Mouse (Mus musculus) urinary bladder, adult 18-20 months (tissue): ENCODE measurements around the gene Knl1.
A peak's percentile ranks its signal among the peaks of the same experiment; 100 is the strongest.

Source experiments
- DNase-seq, 2 experiments: peaks; one replicate each; pipeline ENCODE4 v3.0.0; 2022; ENCODE audit warnings: low spot score in 2 of 2, mixed read lengths in 2 of 2

Gene Knl1

DNA sequence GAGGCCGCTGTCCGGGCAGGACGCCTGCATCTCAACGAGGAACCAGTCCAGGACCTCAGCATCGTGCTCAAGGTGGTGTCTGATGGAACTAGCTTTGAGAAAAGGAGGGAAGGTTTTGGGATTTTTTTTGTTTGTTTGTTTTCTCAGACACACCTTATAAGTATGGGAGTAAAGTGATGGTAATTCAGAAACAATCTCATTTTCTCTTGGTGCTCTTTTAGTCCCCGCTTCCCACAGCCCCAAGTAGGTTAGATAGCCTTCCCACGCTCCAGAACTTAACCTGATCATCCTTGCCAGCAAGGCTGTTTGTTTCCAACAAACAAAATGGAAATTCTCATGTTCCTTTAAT is 11.5 kb upstream of the Knl1 start:
- DNase-seq = no peak

DNA sequence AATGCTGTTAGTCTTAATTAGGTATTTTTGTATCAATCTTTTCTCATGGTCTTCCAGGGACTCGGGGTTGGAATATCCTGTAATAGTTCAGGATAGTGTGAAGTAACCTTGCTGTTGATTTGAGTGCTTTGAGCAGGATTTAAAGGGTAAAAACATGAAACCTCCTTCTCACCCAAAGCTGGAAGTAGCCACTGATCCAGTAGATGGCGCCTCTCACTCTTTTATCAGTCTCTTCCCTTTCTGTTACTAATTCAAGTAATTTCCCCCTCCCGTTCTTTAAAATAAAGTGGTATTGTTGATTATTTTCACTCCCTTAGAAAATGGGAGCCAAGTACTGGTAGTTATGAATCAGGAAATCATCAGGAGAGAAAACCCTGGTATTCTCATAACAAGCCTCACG is 6.0 kb upstream of the Knl1 start:
- DNase-seq = no peak

DNA sequence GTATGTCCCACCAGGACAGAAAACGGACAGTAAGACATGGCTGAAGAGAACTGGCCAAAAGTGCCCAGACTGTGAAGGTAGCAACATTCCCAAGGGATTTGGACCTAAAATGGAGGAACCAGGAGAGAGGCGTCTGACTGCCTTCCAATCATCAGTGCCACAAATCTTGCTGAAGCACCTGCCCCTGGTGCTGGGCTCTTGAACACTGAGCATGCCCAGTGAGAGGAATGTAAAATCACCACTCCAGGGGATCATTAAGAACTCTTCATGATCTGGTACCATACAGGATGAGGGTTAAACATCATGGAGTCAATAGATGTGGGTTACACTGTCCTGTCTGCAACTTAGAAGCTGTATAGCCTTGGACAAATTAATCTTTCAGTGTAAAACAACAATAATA is 1.8 kb upstream of the Knl1 start:
- no peak for DNase-seq

DNA sequence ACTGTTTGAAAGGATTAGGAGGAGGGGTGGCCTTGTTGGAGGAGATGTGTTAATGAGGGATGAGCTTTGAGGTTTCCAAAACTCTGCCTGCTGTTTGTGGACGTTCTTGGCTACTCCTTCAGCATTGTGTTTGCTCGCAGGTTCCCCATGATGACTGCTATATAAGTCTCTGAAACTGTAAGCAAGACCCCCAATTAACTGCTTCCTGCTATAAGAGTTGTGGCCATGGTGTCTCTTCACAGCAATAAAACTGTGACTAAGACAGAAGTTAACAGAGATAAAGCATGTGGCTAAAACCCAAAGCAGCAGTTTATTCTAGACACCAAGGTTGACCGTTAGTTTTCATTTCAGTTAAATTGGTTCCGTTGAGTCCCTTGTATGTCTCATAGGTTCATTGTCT is 930 bp downstream of the Knl1 start:
- DNase-seq = no peak

DNA sequence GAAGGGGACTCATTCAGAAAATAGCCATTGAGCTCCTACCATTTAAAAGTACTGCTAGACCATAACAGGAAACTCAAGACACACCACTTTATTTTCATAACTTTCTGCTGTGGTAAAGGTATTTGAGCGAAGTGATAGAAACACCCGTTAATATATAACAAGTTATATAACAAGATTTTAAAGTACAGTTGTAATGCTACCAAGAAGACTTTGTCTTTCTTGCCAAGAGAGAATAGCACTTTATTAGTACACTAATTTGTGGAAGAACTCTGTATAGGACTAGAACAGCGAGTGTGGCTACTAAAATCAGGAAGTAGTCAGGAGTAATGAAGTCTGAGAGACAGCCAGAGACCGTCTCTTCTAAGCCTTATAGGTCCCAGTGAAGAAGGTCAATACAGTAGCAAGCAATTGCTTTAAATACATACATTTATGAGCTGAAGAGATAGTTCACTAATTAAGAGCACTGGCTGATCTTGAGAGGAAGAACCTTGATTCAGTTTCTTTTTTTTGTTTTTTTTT is 3.3 kb downstream of the Knl1 start:
- DNase-seq = no peak

DNA sequence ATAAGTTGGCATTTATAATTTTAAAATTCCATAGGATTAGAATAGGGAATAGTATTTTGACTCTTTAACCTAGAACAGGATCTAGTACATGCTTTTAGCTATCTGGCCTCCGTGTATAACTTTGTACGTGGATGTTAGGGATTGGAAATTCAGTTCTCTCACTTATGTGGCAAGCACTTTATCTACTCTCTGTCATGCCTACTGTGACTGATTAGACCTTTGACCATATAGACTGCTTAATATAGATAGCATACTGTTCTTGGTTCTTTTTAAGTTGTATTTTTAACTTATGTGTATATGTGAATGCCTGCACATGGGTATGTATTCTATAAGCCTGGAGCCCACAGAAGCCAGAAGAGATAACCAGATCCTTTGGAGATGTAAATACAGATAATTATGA is 13.2 kb downstream of the Knl1 start:
- no peak for DNase-seq

DNA sequence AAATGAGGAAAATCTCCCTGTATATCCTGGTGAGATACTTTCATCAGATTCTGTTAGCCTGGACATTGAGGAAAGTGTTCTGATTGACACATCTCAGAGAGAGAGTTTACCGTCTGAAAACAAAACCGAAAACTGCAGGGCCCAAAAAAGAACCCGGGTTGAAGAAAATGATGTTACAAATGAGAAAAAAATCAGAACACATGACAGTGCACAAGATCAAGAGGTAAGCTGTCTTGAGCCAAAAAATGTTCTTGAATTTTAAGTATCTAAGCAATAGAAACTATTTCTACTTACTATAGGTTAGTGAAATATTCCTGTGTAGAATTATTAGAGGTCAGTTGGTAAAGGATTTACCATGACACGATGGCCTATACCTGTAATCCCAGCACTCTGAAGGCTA is 25.5 kb downstream of the Knl1 start:
- no peak for DNase-seq

DNA sequence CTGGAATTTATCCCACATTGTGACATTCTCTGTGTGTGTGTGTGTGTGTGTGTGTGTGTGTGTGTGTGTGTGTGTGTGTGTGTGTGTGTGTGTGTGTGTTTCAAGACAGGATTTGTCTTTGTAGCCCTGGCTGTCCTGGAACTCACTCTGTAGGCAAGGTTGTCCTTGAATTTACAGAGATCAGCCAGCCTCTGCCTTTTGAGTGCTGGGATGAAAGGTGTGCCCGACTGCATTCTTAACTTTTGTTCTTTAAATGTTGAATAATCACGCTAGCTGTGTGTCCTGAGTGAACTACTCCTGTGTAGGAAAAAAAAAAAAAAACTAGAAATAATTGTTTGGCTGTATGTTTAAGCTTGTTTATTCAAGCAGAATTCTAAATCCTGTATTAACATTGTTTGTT is 39.2 kb downstream of the Knl1 start:
- DNase-seq = no peak

DNA sequence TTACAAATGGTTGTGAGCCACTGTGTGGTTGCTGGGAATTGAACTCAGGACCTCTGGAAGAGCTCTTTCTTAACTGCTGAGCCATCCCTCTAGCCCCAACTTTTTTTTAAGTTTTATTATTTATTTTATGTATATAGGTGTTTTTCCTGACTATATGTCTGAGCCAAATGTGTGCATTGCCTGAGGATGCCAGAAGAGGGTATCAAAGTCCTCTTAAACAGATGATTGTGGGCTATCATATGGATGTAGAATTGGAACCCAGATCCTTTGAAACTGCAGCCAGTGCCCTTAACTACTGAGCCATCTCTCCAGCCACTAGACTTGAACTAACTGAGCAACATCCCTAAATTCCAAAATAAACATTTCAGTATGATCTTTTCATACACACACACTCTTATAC is 54.6 kb downstream of the Knl1 start:
- DNase-seq = no peak

DNA sequence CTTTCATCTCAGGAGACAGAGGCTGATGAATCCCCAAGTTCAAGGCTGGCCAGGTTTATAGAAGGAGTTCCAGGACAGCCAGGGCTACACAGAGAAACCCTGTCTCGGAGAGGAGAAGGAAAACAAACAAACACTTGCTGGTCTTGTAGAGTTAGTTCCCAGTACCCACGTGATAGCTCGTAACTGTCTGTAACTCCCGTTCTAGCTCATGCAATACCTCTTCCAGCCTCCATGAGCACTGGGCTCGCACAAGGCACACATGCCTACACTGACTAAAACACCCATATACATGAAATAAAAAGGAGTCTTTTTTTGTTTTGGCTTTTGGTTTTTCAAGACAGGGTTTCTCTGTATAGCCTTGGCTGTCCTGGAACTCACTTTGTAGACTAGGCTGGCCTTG is 59.7 kb downstream of the Knl1 start:
- DNase-seq = no peak

DNA sequence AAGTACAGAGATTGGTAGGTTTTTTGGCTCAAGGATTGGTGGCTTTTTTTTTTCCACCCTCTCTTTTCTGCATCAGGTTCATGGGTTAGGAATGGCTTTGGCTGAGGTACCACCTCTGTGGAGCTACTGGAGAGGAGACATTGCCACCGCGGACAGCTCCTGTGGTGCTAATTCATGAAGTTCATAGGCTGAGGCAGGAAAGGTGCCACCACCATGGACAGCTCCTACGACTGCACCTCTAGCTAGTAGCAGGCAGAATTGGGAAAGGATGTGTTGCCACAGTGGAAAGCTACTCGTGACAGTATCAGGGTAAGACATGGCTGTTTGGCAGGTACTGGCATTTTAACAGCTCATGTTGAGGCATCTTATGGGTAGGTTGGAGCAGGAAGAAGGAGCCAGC is 61.6 kb downstream of the Knl1 start:
- DNase-seq = no peak

DNA sequence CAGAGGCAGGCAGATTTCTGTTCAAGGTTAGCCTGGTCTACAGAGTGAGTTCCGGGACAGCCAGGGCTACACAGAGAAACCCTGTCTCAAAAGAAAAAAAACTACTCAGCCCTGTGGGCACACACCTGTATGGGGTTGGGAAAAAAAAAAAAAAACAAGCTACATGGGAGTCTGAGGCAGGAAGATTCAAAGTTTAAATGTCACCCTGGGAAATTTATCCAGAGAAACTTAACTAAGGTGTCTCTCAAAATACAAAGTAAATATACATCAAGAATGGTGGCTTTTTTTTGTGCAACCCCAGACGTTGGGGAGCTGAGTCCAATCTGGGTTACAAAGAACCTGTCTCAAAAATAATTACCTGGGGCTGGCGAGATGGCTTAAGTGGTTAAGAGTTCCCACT is 64.1 kb downstream of the Knl1 start:
- no peak for DNase-seq

DNA sequence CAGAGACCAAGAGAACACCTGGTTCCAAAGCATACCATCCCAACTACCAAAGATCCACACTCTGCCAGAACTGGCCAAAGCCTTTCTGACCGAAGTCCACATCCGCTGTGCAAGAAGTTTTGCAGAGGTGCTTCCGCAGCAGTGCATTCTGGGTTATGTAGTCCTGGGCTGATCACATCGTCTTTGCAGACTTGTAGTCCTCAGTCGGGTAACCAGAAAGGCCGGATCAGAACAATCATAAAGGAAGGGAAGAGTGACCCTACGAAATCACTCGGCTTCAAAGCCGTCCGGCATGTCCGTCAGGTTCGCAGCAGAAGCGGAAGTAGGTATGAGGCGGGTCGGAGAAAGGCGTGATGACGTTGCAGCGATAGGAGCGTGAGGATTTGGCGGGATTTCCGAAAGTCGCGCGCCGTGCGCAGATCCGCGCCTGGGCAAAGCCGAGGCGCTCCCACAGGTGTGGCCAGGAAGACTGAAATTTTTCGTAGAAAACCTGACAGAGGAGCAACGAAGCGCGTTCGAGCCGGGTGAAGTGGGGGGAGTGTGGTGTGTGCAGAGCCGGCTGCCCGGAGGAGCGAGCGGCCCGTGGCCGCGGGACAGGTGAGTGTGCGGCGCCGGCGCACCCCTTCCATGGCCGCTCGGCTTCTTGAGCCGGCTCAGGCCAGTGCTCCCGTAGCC is 65.7 kb downstream of the Knl1 start, which contains the start of gene Rad51:
Gene Rad51, plus strand, starts transcription at position 356 of the 675 bp plus-strand sequence.
- peak; percentile 80 to 85 for DNase-seq

DNA sequence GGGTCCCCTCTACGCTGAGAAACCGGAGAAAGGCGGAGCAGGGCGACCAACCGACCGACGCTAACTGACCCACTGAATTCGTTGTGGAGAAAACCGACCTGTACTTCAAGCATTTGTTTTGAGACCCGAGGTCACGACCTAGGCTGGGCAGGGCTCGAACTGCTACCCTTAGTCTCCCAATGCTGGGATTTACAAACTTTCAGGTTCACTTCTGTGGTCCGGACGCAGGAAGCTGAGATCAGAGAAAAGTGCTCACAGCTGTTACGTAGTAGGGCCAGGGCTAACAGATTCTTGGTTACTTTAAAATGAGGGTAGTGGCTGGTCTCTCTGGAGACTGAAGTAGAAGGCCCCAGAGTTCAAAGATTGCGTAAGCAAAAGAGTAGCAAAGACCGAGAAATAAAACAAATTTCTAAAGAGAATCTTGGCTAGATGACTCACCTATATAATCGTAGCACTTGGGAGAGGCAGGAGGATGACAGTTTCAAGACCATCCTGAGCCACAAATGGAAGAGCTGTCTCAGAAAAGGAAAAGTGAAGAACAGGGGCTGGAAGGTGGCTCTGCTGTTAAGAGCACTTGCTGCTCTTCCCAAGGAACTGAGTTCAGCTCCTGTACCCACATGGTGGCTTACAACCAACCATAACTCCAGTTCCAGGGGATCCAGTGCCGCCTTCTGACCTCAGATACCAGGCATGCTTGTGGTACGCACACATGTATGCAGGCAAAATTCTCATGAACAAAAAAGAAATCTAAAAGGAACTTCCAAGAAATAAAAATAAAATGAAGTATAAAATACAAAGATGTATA is 66.4 kb downstream of the Knl1 start:
- DNase-seq = no peak

DNA sequence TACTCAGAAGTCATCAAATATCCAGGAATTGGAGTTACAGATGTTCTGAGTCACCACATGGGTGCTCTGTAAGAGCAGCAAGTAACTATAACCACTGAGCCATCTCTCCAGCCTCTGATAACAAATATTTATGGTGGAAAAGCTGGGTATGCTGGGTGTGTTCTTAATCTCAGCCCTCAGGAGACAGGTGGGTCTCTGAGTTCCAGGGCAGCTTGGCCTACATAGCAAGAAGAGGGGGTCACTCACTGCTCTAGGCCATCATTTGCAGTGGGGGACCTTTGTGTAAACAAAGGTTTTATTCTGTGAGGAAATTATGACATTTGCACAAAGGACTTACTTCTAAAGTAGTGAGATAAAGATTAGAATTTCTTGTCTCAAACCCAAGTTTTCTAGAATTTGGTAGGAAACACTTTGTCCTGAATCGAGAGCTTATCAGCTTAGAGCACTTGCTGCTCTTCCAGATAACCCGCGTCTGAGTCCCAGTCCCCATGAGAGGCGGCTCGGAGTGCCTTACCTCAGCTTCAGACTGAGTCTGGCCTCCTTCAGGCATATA is 89.5 kb downstream of the Knl1 start:
- DNase-seq = no peak

DNA sequence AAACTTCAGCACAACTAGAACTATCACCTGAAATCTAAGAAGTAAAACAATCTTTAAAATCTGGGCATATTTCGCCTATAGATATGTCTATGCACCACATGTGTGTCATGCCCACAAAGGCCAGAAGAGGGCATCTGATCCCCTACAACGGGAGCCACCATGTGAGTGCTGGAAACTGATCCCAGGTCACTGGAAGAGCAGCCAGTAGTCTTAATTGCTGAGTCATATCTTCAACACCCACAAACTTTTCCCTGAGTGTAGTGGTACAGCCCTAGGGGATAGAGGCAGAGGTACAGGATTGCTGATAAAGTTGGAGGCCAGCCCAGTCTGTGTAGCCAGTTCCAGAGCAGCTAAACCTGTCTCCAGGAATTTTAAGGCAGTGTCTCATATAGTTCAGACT is 98.3 kb downstream of the Knl1 start:
- DNase-seq = no peak

DNA sequence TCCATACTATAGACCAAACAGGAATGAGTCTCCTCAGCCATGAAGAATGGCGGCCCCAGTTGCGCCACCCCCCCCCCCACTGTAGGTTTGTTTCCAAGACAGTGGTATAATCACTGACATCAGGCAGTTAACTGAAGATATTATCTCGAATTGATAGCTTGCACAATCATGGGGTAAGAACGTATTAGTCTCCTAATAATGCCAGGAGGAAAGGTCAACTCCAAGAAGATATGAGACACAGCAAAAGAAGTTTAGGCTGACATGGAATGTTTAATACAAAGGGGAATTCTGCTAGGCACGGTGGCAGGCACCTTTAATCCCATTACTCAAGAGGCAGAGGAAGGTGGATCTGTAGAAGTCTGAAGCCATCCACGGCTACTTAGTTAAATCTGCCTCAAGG is 99.5 kb downstream of the Knl1 start:
- DNase-seq = no peak

DNA sequence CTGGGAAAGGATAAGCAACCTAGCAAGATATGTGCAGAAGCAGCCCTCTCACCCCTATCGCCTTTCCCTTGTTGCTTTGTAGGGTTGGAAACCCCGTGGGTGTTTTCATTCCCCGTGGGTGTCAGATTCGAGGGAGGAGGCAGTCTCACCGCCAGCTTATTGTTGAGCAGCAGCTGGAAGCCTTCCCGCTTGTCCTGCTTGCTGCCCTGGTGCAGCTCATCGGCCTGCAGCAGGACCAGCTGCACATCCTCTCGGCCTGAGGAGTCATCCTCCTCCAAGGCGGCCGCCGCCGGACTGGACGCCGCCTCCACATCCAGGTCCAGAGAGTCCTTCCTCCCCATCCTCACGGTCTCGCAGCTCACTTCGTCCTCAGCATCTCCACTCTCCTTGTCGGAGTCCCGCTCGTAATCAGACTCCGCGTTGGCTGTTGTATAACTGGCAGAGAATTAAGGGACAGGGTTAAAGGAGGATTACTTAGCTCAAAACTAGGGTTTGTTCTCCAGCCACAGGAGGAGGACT is 100.3 kb downstream of the Knl1 start:
- no peak for DNase-seq

DNA sequence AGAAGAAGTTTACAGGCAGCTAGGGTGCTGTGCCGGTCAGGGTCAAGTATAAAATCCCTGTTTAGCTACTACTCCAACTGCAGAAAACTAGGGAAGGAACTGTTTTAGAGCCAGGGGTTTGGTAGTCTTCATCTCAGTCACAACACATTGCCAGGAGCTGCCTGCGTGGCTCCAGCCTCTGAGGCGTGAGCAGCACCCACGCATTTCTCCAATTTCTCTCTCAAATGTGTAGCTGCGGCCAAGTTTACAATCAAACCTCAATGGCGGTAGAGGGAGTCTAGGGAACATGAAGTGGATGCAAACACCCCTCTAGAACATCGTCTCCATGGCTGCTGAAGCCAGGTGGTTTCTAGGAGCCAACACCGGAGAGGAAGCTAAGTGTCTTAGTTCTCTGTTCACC is 100.9 kb downstream of the Knl1 start:
- no peak for DNase-seq

DNA sequence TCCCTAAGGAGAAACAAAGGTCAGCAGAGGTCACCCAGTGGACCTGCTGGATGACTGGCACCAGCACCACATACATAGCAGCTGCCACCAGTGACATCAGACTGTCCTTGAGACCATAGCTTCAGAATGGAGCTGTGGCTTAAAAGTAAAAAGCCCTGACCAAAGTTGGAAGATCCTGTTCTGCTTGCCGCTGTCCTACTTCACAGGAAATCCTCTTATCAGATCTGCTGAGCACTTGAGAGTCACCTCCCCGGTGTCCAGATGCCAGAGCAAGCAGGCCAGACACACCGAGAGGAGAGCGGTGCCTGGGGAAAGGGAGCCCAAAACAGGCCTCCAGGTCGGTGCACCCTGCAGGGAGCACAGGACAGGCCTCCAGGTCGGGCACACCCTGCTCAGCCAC is 105.3 kb downstream of the Knl1 start:
- DNase-seq = no peak

DNA sequence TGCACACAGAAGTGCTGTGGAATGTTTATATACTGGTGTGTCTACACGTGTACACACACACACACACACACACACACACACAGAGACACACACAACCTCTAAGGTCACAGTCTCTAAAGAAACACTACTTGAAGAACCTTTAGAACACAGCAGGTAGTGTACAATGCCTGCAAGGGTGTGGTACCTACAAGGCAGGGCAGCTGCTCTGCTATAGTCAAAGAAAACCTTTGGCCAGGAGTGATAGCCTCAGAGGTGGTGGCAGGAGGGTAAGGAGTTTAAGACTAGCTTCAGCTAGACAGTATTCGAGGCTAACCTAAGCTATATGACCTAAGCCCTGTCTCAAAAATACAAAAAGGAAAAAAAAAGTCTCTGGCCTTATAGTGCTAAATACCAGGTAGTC is 107.8 kb downstream of the Knl1 start:
- no peak for DNase-seq
